Mouse (Mus musculus): ENCODE measurements around the gene Ccdc188. TPM values are rescaled to one million over a fixed set of nuclear protein-coding genes. Genes with fewer than 3 reads are reported as not detected.

The Ccdc188 gene
- polyA plus RNA-seq, 1 experiment from 2014 or later: not detected

GRCm38 (mm10) chr16:18250828-18251790, 33.4 kb downstream of the Ccdc188 start:
- H3K9ac ChIP-seq (ENCODE audit: low read length): 0 out of 2 replicates have a peak overlapping the region, but pooled peaks have one; percentile 23
- peaks cover 28% of the 10 kb centered on the region for H3K36me3 ChIP-seq (ENCODE audit: control insufficient read depth, insufficient read depth, low read length)
- ATAC-seq (ENCODE audit: insufficient read depth, low FRiP score, low TSS enrichment) (no peak), DNase-seq (ENCODE audit: low spot score) (no peak)
- peaks cover 23% of the 10 kb centered on the region for H3K4me1 ChIP-seq (ENCODE audit: control insufficient read depth, insufficient read depth, low read length)
- H3K4me3 ChIP-seq (ENCODE audit: low read depth, low read length): peak overlapping the region; percentile 6; the same call in 1 of the 2 replicates
- no peaks in the 10 kb centered on the region for H3K27me3 ChIP-seq (ENCODE audit: control insufficient read depth, insufficient read depth, low read length)
- WGBS: 72% methylated on average over 10 of the region's 10 CpGs
- no peak overlapping the region for H3K27ac ChIP-seq (ENCODE audit: low read depth, low read length)
- no peaks in the 10 kb centered on the region for H3K9me3 ChIP-seq (ENCODE audit: control insufficient read depth, low read length)
- H3K4me2 ChIP-seq (ENCODE audit: low read depth): peak overlapping the region; percentile 88; the same call in 1 of the 2 replicates

- DNase-seq (ENCODE audit: low spot score): no peak
- WGBS: 87% methylated on average over 6 of the region's 6 CpGs
- no peak overlapping the region for H3K9ac ChIP-seq (ENCODE audit: low read length)
- no peak for ATAC-seq (ENCODE audit: insufficient read depth, low FRiP score, low TSS enrichment)
- peaks cover 13% of the 10 kb centered on the region for H3K4me1 ChIP-seq (ENCODE audit: control insufficient read depth, insufficient read depth, low read length)
- no peaks in the 10 kb centered on the region for H3K27me3 ChIP-seq (ENCODE audit: control insufficient read depth, insufficient read depth, low read length)
- no peaks in the 10 kb centered on the region for H3K9me3 ChIP-seq (ENCODE audit: control insufficient read depth, low read length)
- peaks cover 39% of the 10 kb centered on the region for H3K36me3 ChIP-seq (ENCODE audit: control insufficient read depth, insufficient read depth, low read length)
- no peak overlapping the region for H3K4me2 ChIP-seq (ENCODE audit: low read depth)
- no peak overlapping the region for H3K4me3 ChIP-seq (ENCODE audit: low read depth, low read length)
- H3K27ac ChIP-seq (ENCODE audit: low read depth, low read length): no peak overlapping the region
Observed at GRCm38 (mm10) chr16:18252736-18253135, 35.1 kb downstream of the Ccdc188 start.

- Histone ChIP-seq H3K4me2 (ENCODE audit: low read depth) (no peak overlapping the region), H3K9me3 (ENCODE audit: control insufficient read depth, low read length) (no peaks in the 10 kb centered on the region), H3K27me3 (ENCODE audit: control insufficient read depth, insufficient read depth, low read length) (no peaks in the 10 kb centered on the region), H3K4me1 (ENCODE audit: control insufficient read depth, insufficient read depth, low read length) (peaks cover 13% of the 10 kb centered on the region), H3K9ac (ENCODE audit: low read length) (no peak overlapping the region), H3K36me3 (ENCODE audit: control insufficient read depth, insufficient read depth, low read length) (peaks cover 44% of the 10 kb centered on the region), H3K4me3 (ENCODE audit: low read depth, low read length) (no peak overlapping the region), H3K27ac (ENCODE audit: low read depth, low read length) (no peak overlapping the region)
- no peak for ATAC-seq (ENCODE audit: insufficient read depth, low FRiP score, low TSS enrichment)
- DNase-seq (ENCODE audit: low spot score): no peak
- WGBS: 100% methylated on average over 1 of the region's 1 CpGs
Observed at GRCm38 (mm10) chr16:18253866-18254265, 36.2 kb downstream of the Ccdc188 start.

GRCm38 (mm10) chr16:18258221-18258620, 40.5 kb downstream of the Ccdc188 start, which contains the start of gene Gm49776:
Gene Gm49776, minus strand, starts transcription at chr16:18258321.
- DNase-seq (ENCODE audit: low spot score) (no peak), ATAC-seq (ENCODE audit: insufficient read depth, low FRiP score, low TSS enrichment) (no peak)
- Histone ChIP-seq H3K27me3 (ENCODE audit: control insufficient read depth, insufficient read depth, low read length) (no peaks in the 10 kb centered on the region), H3K9me3 (ENCODE audit: control insufficient read depth, low read length) (no peaks in the 10 kb centered on the region), H3K4me2 (ENCODE audit: low read depth) (no peak within 1 kb of the TSS), H3K4me1 (ENCODE audit: control insufficient read depth, insufficient read depth, low read length) (no peaks in the 10 kb centered on the region), H3K4me3 (ENCODE audit: low read depth, low read length) (no peak within 1 kb of the TSS), H3K9ac (ENCODE audit: low read length) (no peak within 1 kb of the TSS), H3K36me3 (ENCODE audit: control insufficient read depth, insufficient read depth, low read length) (peaks cover 43% of the 10 kb centered on the region), H3K27ac (ENCODE audit: low read depth, low read length) (no peak within 1 kb of the TSS)
- 98% methylated on average over 2 of the region's 2 CpGs for WGBS

GRCm38 (mm10) chr16:18265024-18265423, 47.3 kb downstream of the Ccdc188 start:
- Histone ChIP-seq H3K4me1 (ENCODE audit: control insufficient read depth, insufficient read depth, low read length) (no peaks in the 10 kb centered on the region), H3K9ac (ENCODE audit: low read length) (no peak overlapping the region), H3K27me3 (ENCODE audit: control insufficient read depth, insufficient read depth, low read length) (no peaks in the 10 kb centered on the region), H3K27ac (ENCODE audit: low read depth, low read length) (no peak overlapping the region), H3K9me3 (ENCODE audit: control insufficient read depth, low read length) (no peaks in the 10 kb centered on the region), H3K4me3 (ENCODE audit: low read depth, low read length) (no peak overlapping the region), H3K36me3 (ENCODE audit: control insufficient read depth, insufficient read depth, low read length) (peaks cover 31% of the 10 kb centered on the region), H3K4me2 (ENCODE audit: low read depth) (no peak overlapping the region)
- WGBS: 71% methylated on average over 2 of the region's 2 CpGs
- no peak for DNase-seq (ENCODE audit: low spot score)
- no peak for ATAC-seq (ENCODE audit: insufficient read depth, low FRiP score, low TSS enrichment)

GRCm38 (mm10) chr16:18268182-18268581, 50.5 kb downstream of the Ccdc188 start:
- no peak overlapping the region for H3K9ac ChIP-seq (ENCODE audit: low read length)
- H3K4me2 ChIP-seq (ENCODE audit: low read depth): no peak overlapping the region
- ATAC-seq (ENCODE audit: insufficient read depth, low FRiP score, low TSS enrichment) (no peak), DNase-seq (ENCODE audit: low spot score) (no peak)
- peaks cover 27% of the 10 kb centered on the region for H3K36me3 ChIP-seq (ENCODE audit: control insufficient read depth, insufficient read depth, low read length)
- H3K9me3 ChIP-seq (ENCODE audit: control insufficient read depth, low read length): no peaks in the 10 kb centered on the region
- no peaks in the 10 kb centered on the region for H3K27me3 ChIP-seq (ENCODE audit: control insufficient read depth, insufficient read depth, low read length)
- 92% methylated on average over 5 of the region's 5 CpGs for WGBS
- no peak overlapping the region for H3K27ac ChIP-seq (ENCODE audit: low read depth, low read length)
- no peak overlapping the region for H3K4me3 ChIP-seq (ENCODE audit: low read depth, low read length)
- H3K4me1 ChIP-seq (ENCODE audit: control insufficient read depth, insufficient read depth, low read length): no peaks in the 10 kb centered on the region

Other genes with a start within 250 kb of the Ccdc188 start
- gene Vpreb2, start 237.5 kb upstream of the Ccdc188 start, polyA plus RNA-seq (2014; fragmentation: Nextera tagmentation; extraction: Ambion mirVana): not detected in 2 replicates
- gene Dgcr6, start 165.0 kb upstream of the Ccdc188 start, polyA plus RNA-seq (2014; fragmentation: Nextera tagmentation; extraction: Ambion mirVana): 142 and 147 TPM in 2 replicates
- gene Prodh, start 127.7 kb upstream of the Ccdc188 start, polyA plus RNA-seq (2014; fragmentation: Nextera tagmentation; extraction: Ambion mirVana): 8.6 and 10.3 TPM in 2 replicates
- gene Rtn4r, start 90.2 kb upstream of the Ccdc188 start, polyA plus RNA-seq (2014; fragmentation: Nextera tagmentation; extraction: Ambion mirVana): 9.6 and 10.7 TPM in 2 replicates
- gene Zdhhc8, start 17.3 kb downstream of the Ccdc188 start, polyA plus RNA-seq (2014; fragmentation: Nextera tagmentation; extraction: Ambion mirVana): 13.1 and 13.6 TPM in 2 replicates
- 92.9 and 93.9 TPM in 2 replicates for gene Trmt2a, start 30.8 kb downstream of the Ccdc188 start, polyA plus RNA-seq (2014; fragmentation: Nextera tagmentation; extraction: Ambion mirVana)
- 953 and 1,053 TPM in 2 replicates for gene Ranbp1, start 30.9 kb downstream of the Ccdc188 start, polyA plus RNA-seq (2014; fragmentation: Nextera tagmentation; extraction: Ambion mirVana)
- 3.6 and 9.2 TPM in 2 replicates for gene Gm49776, start 40.4 kb downstream of the Ccdc188 start, polyA plus RNA-seq (2014; fragmentation: Nextera tagmentation; extraction: Ambion mirVana)
- gene Dgcr8, start 71.4 kb downstream of the Ccdc188 start, polyA plus RNA-seq (2014; fragmentation: Nextera tagmentation; extraction: Ambion mirVana): 34.0 and 40.9 TPM in 2 replicates
- gene Tango2, start 130.2 kb downstream of the Ccdc188 start, polyA plus RNA-seq (2014; fragmentation: Nextera tagmentation; extraction: Ambion mirVana): 43.4 and 49.8 TPM in 2 replicates
- gene Arvcf, start 130.3 kb downstream of the Ccdc188 start, polyA plus RNA-seq (2014; fragmentation: Nextera tagmentation; extraction: Ambion mirVana): 81.6 and 82.2 TPM in 2 replicates
- 20.4 TPM in 2 replicates for gene Txnrd2, start 208.5 kb downstream of the Ccdc188 start, polyA plus RNA-seq (2014; fragmentation: Nextera tagmentation; extraction: Ambion mirVana)
- 60.8 and 64.0 TPM in 2 replicates for gene Comt, start 209.0 kb downstream of the Ccdc188 start, polyA plus RNA-seq (2014; fragmentation: Nextera tagmentation; extraction: Ambion mirVana)

Measured in neural tube, embryonic 11.5 days (tissue).